Mouse (Mus musculus) lung, postnatal 4 days (tissue): ENCODE measurements around the gene Grk3.

Experiments
- DNase-seq, 2 experiments: peaks; one replicate each; pipeline ENCODE4 v3.0.0; 2021

Grk3 gene

GRCm38 (mm10) chr5:113015236-113016061 lies at the start of gene Grk3:
Gene Grk3, minus strand, starts transcription at chr5:113015791.
- DNase-seq, result peak; percentile 81 to 88

DNA sequence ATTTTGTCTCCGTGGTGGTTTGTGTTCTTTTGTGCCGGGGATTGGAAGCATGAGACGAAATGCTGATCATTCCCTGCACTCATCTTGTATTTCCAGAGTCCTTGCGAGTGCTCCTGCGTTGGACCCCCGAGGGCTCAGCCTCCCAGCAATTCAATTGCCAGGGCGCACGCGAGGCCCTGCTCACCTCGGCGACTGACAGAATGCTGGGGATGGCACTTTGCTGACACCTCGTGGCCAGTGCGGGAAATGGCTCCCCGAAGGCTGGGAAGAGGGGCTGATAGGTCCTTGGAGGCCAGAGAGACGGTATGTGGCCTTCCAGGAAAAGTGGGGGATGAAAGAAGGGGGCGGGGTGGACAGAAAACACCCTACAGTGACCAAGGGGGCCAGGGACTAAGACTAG lies 38.7 kb upstream of the Grk3 start:
- peak; percentile 80 to 86 for DNase-seq

GRCm38 (mm10) chr5:113050581-113051185 lies 35.1 kb upstream of the Grk3 start:
- peak; percentile 16 to 59 for DNase-seq

- no peak for DNase-seq
Observed at GRCm38 (mm10) chr5:113049876-113050275, 34.3 kb upstream of the Grk3 start.

DNA sequence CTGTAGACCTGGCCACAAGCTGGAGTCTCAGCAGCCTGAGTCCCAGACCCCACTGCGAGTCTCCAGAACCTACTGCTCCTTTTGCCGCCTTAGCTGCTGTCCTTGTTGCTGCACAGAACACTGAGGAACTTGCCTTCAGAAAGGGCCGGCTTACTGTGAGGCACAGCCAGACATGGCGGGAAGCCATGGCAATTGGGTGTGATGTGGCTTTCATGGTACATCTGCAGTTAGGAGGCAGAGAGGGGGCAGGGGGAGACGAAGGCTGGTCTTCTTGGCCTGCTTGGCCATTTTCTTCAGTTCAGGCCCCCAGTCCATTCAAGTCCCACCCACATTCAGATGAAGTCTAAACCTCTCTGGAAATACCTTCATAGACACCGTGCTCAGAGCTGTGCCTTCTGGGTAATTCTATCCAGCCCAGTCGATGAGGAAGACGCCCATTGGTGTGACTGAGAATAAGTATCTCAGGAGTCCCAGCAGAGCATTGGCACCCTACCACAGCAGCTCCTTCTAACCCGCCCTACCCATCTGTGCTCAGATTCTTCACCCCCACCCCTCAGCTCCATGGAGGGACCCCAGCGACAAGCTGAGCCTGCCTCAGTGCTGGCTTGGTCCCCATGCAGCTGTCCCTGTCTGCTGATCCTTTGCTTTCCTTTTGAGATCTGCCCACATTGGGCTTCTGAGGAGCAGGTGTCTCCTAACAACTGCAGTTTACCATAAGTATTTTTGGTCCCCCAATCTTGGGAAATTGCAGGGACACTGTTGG lies 30.1 kb upstream of the Grk3 start:
- no peak for DNase-seq

DNA sequence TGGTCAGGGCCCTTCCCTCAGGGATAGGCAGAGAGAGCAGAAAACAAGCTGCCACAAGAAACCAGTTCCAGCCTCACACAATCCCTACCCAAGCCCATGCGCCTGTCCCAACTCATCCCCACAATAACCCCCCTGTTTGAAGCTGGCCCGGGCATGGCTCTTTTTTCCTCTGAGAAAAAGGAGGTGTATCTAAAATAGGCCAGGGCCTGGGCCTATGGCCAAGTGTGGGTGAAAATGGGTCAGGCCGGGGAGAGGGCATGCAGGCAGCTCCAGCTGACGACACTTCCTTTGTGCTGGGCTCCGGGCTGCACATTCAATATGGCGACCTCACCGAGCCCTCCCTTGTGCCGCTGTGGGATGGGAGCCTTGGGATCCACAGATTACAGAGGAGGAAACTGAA lies 27.9 kb upstream of the Grk3 start:
- peak in 1 of 2 experiments; percentile 36 for DNase-seq

GRCm38 (mm10) chr5:113041567-113042071 lies 26.0 kb upstream of the Grk3 start:
- DNase-seq, result peak; percentile 56 to 86

- peak in 1 of 2 experiments; percentile 59 for DNase-seq
Observed at GRCm38 (mm10) chr5:113040776-113041175, 25.2 kb upstream of the Grk3 start.

- DNase-seq, result no peak
Observed at GRCm38 (mm10) chr5:113038601-113039000, 23.0 kb upstream of the Grk3 start.

DNA sequence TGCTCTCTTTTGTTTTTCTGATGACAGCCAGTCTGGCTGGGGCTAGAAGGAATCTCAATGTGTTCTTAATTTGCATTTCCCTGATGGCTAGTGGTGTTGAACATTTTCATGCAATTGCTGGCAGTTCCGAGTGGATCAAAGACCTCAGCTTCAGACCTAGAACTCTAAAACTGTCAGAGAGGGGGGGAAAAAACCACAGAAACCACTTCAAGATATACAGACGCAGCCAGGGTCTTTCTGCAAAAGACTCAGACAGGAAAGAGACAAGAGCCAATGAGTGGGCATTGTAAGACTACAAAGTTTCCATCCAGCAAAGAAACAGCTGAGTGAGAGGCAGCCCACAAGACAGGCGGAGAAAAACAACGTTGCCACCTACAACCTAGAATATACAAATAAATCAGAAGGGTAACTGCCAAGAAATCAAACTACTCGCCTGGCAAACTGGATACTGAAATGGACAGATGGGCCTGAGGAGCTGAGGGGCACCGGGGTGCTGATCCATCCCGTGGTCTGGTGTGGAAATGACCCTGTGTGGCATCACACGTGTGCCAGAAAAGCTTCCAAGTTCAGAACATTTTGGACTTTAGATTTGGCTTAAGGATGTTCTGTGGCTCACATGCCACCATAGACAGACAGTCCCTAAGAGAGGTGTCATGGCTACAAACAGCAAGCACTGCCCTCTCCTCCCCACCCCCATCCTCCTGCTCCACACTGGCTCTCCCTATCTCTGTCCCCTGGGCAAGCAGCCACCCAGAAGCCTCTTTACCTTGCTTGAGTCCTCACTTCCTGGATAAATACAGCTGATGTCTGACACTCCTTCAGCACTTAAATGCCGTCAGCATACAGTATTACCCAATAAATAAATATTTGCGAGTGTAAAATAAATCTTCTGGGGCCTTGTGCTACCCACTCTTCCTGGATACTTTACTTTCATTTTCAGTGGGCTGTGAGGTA lies 19.8 kb upstream of the Grk3 start:
- DNase-seq, result peak; percentile 61 to 72

DNA sequence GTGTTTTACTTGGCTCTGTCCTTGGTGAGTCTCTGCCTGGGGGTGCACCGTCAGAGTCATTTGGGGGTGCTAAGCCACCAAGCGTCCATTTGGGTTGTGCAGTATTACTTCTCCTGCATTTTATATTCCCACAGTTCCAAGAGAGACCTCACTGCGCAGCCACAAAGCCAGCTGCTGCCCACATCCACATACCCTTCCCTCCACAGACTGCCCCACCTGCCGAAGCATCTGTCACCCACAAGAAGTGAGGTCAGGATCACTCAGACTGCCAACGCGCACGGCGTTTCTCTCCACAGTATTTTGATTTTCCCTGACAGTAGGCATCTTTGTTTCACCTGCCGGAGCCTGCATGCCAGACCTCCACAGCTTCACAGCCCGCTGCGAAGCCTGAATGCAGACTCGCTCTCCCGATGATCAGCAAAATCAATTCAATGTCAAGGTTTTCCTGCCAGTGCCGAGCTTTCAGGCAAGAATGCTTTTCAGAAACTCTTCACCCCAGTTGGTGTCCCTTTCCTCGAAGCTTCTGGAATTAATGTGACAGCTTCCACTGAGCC lies 15.7 kb upstream of the Grk3 start:
- DNase-seq, result no peak

DNA sequence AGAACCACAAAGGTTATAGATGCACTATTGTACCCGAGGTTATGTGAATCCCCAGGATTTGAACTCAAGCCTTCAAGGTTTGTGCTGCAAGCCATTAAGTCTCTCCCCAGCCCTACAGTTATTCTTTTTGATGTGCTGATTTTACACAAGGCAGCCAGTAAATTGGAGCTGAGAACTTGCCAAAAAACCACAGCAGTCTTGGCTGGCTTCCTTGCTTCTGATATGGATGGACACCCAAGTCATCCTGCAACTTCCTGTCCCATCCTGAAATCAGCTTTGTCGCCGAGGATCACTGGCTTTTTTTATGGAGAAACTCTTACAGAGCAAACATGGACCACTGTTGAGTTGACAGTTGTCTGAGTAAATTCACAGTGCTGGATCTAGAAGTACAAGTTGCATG lies 14.5 kb upstream of the Grk3 start:
- DNase-seq, result peak in 1 of 2 experiments; percentile 43

- no peak for DNase-seq
Observed at GRCm38 (mm10) chr5:113026706-113027105, 11.1 kb upstream of the Grk3 start.

- DNase-seq, result peak; percentile 84 to 91
Observed at GRCm38 (mm10) chr5:113024154-113024764, 8.7 kb upstream of the Grk3 start.

- no peak for DNase-seq
Observed at GRCm38 (mm10) chr5:113018190-113018589, 2.6 kb upstream of the Grk3 start.

DNA sequence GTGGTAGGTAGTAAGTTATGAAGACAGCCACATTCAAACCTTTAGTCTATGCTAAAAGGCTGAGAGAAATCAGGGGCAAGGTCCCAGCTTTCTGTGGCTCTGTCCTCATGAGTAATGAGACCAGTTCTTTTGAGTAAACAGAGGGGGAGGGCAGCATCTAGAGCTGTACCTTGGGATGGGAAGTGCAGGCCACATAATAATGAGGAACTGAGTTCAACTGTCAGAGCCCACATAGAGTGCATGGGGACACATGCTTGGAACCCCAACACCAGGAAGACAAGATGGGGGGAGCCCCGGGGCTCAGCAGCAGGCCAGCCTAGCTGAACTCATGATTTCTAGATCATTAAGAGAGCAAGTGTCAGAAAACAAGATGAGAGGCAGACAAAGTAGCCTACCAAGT lies 1.4 kb upstream of the Grk3 start:
- no peak for DNase-seq

GRCm38 (mm10) chr5:113014808-113015235 lies 769 bp downstream of the Grk3 start:
- DNase-seq, result peak; percentile 80 to 90

DNA sequence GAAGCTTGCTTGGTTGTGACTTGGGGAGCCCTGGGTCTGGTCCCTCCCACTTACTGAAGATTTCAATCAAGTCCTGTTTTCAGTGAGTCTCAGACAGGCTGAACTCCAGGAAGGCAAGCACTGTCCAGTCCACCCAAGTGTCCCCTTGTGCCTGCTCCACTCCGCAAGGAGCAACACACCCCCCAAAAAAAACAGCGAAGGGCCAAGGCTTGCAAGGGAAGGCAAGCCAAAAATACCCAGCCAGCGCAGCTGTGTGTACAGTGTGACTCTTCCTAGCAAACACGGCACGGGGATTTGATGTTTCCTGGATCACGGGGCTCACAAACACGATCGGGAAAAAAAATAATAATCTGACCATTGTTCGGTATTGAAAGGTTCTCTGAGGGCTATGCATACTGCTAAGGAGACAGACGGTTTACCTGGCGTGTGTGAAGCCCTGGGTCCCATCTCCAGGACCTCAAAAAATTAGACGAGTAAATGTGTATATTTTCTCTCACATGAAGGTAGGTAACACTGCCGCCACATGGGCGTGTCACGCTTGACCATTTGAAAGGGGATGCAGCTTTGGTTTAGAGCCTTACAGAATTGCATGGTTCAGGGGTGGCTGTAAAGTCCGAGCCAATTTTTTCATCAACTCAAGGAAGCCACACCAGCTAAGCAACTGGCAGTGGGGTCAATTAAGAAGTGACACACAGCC lies 1.3 kb downstream of the Grk3 start:
- no peak for DNase-seq

DNA sequence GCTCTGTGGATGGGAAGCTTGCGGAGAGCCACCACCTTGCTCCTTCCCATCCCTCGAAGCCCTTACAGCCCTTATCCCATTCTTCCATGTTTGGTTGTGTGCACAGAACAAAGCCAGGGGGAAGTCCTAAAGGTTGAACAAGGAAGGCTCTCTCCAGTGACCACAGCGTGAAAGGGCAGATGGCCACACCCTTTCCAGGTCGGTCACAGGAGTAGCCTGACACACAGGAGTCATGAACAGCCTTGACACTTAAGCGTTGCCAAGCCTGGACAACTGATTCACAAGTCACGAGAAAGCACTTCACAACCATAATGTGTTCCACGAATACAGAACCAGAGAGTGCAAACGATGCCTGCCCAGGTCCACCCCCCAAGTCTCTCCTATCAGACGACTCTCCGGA lies 3.7 kb downstream of the Grk3 start:
- no peak for DNase-seq

DNA sequence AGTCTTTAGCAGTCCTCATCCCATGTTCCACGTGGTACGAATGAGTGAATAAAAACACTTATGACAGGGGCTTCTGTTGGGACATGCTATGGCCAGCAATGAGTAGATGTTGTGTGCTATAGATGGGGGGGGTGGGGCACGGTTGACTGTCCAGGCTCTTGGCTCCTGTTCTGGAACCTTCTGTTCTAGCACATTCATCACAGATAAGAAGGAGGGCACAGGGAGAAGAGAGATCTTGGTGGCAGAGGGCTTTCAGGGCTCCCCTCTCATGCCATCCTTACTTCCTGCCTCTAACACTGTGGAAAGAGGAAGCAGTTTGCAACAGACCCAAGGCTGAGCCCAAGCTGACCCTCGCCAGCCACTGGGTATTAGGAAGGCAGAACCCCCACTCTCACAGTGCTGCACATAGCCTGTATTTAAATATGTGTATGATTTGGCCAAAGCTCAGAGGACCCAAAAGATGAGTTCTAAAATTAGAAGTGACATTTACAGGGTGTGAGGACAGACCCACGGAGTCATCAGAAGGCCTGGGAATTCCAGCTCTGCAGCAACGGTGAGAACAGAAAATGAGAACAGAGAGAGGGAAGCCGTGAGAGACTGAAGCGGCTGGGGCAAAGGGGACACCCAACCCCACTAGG lies 6.3 kb downstream of the Grk3 start:
- DNase-seq, result no peak
